Mouse (Mus musculus): ENCODE results near the gene Atp8a1. TPM values are rescaled to one million over a fixed set of nuclear protein-coding genes. Genes with fewer than 3 reads are reported as not detected.
A peak's percentile ranks its signal among the peaks of the same experiment; 100 is the strongest.

Gene Atp8a1
- polyA plus RNA-seq, 1 experiment from 2014 or later: 6.2 TPM

DNA sequence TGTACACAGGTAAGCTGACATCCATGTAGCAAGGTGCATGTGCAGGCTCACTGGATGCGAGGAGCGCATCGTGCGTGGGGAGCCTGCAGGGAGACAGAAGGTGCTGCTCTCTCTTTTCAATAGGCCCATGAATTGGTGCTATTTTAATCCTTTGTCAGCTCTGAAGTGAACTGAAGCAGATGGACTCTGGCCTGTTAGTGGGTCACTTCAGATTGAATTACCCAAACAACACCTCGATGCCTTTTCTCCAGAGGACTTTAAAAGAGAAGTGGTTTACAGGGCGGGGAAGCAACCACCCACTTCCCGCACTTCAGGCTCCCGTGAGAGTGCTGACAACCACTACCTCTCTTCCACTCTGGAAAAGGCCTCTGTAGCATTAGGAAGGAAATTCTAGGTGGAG, 46.4 kb downstream of the Atp8a1 start:
- no peaks in the 10 kb centered on the region for H3K27me3 ChIP-seq
- WGBS: 55% methylated on average over 8 of the region's 8 CpGs
- no peaks in the 10 kb centered on the region for H3K36me3 ChIP-seq
- no peaks in the 10 kb centered on the region for H3K9me3 ChIP-seq (replicated peaks)
- no peak overlapping the region for H3K9ac ChIP-seq
- no peak overlapping the region for H3K4me3 ChIP-seq
- no peak overlapping the region for H3K4me2 ChIP-seq
- no peak overlapping the region for H3K27ac ChIP-seq
- ATAC-seq (replicated peaks; ENCODE audit: insufficient number of reproducible peaks, insufficient read depth, low FRiP score, low read depth): no peak
- peaks cover 16% of the 10 kb centered on the region for H3K4me1 ChIP-seq (replicated peaks)

DNA sequence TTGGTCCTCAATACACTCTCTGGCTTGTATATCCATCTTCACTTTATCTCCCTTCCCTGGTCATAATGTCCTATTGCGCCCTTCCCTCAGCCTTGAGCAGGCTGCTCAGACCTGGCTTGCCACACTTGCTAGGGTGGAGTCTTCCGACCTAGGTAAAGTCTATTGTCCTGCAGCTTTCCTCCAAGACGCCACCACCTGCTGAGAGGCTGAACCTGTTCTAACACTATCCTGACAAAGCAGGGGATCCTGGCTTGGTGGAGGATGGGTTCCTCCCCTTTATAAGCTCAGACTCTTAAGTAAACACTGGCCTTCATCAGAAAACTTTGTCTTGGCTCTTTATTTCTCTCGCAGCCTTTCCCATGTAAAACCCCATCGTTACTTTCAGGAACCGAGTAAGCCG, 47.4 kb downstream of the Atp8a1 start:
- Histone ChIP-seq H3K27ac (no peak overlapping the region), H3K4me3 (no peak overlapping the region), H3K27me3 (no peaks in the 10 kb centered on the region), H3K36me3 (no peaks in the 10 kb centered on the region), H3K9me3 (replicated peaks) (no peaks in the 10 kb centered on the region), H3K4me2 (no peak overlapping the region), H3K9ac (no peak overlapping the region), H3K4me1 (replicated peaks) (peaks cover 16% of the 10 kb centered on the region)
- WGBS: 86% methylated on average over 7 of the region's 7 CpGs
- no peak for ATAC-seq (replicated peaks; ENCODE audit: insufficient number of reproducible peaks, insufficient read depth, low FRiP score, low read depth)

DNA sequence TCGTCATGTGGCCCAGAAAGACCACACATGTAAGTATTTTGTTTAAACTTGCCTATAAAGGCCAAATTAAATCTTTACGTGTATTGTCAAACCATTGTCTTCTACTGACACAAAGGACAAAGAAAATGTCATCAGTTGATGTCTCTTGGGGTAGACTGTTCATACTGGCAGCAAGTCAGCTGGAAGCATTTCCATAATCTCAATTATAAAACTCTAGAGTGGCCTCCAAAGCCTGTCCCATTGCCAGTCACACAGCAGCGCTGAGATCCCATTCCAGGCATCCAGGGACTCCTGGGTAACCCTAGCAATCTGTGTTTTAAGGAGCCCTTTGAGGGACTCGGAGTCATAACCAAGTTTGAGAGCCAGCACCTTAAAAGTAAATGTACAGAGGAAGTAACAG, 48.9 kb downstream of the Atp8a1 start:
- 84% methylated on average over 4 of the region's 4 CpGs for WGBS
- Histone ChIP-seq H3K4me2 (no peak overlapping the region), H3K4me3 (no peak overlapping the region), H3K9me3 (replicated peaks) (no peaks in the 10 kb centered on the region), H3K27ac (no peak overlapping the region), H3K4me1 (replicated peaks) (peaks cover 20% of the 10 kb centered on the region), H3K27me3 (no peaks in the 10 kb centered on the region), H3K36me3 (no peaks in the 10 kb centered on the region), H3K9ac (no peak overlapping the region)
- ATAC-seq (replicated peaks; ENCODE audit: insufficient number of reproducible peaks, insufficient read depth, low FRiP score, low read depth): no peak

DNA sequence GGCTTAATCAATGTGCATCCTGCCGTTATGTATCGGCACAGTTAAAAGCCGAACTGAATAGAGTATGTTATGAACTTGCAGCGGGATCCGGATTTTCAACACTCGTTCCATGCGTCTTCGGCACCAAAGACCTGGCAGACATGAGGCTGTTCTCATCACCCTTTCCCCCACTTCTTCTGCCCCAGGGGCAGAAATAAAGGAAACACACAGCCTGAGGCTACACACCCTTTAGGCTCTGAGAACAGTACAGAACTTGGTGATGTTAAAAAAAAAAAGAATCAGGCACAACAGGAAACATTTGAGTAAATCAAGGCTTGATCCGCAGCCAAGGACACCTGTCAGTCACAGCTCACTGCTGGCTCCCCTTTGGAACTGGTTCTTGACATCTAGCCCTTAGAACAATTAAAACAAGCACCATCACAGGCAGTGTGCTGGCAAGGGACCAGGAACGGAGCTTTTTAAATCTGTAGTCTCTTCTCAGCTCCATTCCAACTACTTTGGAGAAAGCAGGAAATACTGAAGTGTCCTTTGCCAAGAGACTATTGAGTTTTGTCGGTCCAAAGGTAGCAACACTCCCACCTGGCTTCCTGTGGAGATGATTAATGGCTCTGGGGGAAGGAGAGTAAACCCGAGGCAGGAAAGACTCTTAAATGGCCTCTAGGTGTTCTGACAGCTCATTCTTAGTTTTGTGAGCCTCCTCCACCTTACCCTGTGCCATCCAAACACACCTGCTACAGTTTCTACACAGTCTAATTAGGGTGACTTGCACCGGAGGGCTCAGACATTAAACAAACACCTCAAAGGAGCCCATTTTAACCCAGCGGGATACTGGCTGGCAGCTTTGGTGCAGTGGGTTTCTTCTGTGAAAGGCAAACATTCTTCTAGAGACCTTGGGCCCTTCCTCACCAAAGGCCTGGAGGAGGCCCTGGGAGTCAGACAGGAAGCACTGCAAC, 50.0 kb downstream of the Atp8a1 start:
- H3K4me3 ChIP-seq: no peak overlapping the region
- no peak overlapping the region for H3K9ac ChIP-seq
- peaks cover 20% of the 10 kb centered on the region for H3K4me1 ChIP-seq (replicated peaks)
- peak; percentile 35; the same call in 1 of the 2 replicates for ATAC-seq (replicated peaks; ENCODE audit: insufficient number of reproducible peaks, insufficient read depth, low FRiP score, low read depth)
- no peak overlapping the region for H3K4me2 ChIP-seq
- H3K9me3 ChIP-seq (replicated peaks): no peaks in the 10 kb centered on the region
- no peaks in the 10 kb centered on the region for H3K27me3 ChIP-seq
- no peaks in the 10 kb centered on the region for H3K36me3 ChIP-seq
- H3K27ac ChIP-seq: peak overlapping the region; percentile 9; the same call in 1 of the 2 replicates
- 55% methylated on average over 14 of the region's 14 CpGs for WGBS

DNA sequence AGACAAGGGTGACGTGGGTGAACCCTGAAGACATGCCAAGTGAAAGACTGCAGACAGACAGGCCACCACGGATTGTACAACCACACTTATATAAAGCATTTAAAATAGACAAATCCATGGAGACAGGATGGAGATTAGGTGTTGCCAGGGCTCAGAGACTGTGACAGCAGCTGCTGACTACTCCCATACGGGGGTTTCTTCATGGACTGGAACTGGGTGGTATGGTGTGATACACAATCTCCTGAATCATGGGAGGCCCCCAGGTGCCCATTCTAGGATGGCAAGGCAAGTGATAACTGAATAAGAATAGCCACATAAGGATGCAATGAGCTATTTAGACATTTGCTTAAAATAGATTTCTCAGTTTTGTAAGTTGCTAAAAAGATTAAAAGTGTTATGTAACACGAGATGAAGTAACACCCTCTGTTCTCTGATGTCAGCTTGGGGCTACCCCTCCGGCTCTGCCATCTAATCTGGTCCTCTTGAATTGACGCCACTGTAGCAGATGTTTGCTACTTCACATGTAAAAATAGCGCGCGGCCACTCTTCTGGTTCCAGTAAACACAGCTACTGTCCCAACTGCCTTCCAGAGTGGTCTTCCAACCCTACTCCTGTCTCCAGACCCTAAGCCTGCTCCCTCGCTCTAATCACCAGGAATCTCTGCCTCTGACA, 53.0 kb downstream of the Atp8a1 start:
- ATAC-seq (replicated peaks; ENCODE audit: insufficient number of reproducible peaks, insufficient read depth, low FRiP score, low read depth): peak; percentile 39; the same call in 1 of the 2 replicates
- Histone ChIP-seq H3K4me1 (replicated peaks) (peaks cover 20% of the 10 kb centered on the region), H3K36me3 (no peaks in the 10 kb centered on the region), H3K27me3 (no peaks in the 10 kb centered on the region), H3K9me3 (replicated peaks) (no peaks in the 10 kb centered on the region), H3K27ac (no peak overlapping the region), H3K9ac (no peak overlapping the region), H3K4me3 (no peak overlapping the region), H3K4me2 (no peak overlapping the region)
- 44% methylated on average over 10 of the region's 10 CpGs for WGBS

DNA sequence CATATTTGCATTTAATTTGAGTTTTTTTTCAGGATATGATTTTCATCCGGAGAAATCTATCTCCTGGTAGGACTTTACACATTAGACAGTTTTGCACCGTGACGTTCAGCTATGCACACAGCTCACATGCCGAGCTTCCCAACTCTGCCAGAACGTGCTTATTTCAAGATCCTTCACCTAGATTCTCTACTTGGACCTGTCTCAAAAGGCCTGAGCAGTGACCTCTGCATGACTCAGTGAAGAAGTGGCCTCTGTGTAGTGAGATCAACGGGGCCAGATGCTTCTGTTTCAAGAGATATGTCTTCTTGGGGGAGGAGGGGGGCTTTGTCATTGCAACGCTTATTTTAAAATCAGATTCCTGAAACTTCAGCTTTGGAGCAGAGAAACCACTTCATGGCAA, 64.5 kb downstream of the Atp8a1 start:
- ATAC-seq (replicated peaks; ENCODE audit: insufficient number of reproducible peaks, insufficient read depth, low FRiP score, low read depth): no peak
- Histone ChIP-seq H3K36me3 (no peaks in the 10 kb centered on the region), H3K4me3 (no peak overlapping the region), H3K9me3 (replicated peaks) (no peaks in the 10 kb centered on the region), H3K27me3 (no peaks in the 10 kb centered on the region), H3K4me2 (no peak overlapping the region), H3K9ac (no peak overlapping the region), H3K4me1 (replicated peaks) (0 out of 2 replicates have a peak, but pooled peaks cover 3% of the 10 kb centered on the region), H3K27ac (no peak overlapping the region)
- WGBS: 46% methylated on average over 7 of the region's 7 CpGs

DNA sequence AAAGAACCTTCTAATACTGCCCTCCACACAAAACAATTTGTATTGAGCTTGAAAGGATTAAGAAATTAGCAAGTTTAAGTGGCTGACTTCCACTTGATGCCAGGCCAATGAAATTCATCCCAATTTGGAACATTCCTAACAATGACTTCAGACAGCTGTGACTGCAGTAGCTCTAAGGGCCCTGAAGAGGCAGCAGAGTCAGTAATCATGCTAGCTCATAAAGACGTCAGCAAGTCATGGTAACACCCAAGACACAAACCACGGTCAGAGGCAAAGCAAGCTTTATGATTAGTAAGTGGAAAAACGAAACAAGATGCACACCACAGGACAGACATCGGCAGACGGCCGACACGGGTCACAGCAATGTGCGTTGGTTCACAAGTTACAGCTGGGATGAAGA, 69.2 kb downstream of the Atp8a1 start:
- Histone ChIP-seq H3K4me1 (replicated peaks) (0 out of 2 replicates have a peak, but pooled peaks cover 3% of the 10 kb centered on the region), H3K27me3 (no peaks in the 10 kb centered on the region), H3K9ac (no peak overlapping the region), H3K27ac (no peak overlapping the region), H3K36me3 (no peaks in the 10 kb centered on the region), H3K4me2 (no peak overlapping the region), H3K9me3 (replicated peaks) (no peaks in the 10 kb centered on the region), H3K4me3 (no peak overlapping the region)
- 67% methylated on average over 8 of the region's 8 CpGs for WGBS
- ATAC-seq (replicated peaks; ENCODE audit: insufficient number of reproducible peaks, insufficient read depth, low FRiP score, low read depth): no peak

DNA sequence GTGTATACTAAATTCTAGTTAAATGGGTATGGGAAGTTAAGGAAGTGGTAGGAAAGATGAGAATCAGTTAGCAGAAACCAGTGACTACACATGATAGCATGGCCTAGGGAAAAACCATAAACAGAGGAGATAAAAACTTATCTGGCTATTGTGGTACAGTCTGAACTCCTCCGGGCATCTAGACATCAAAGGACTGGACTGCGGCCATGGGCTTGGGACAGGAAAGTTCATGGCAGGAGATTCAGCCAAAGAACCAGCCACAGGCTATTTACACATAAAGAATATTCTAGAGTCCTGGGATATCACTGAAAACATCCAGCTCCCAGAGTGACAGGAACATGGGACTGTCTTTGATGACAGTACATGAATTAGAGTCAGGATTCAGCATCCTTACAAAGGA, 73.0 kb downstream of the Atp8a1 start:
- no peak overlapping the region for H3K27ac ChIP-seq
- no peaks in the 10 kb centered on the region for H3K27me3 ChIP-seq
- H3K4me2 ChIP-seq: no peak overlapping the region
- 60% methylated on average over 2 of the region's 2 CpGs for WGBS
- no peaks in the 10 kb centered on the region for H3K9me3 ChIP-seq (replicated peaks)
- H3K4me3 ChIP-seq: no peak overlapping the region
- H3K36me3 ChIP-seq: no peaks in the 10 kb centered on the region
- no peak overlapping the region for H3K9ac ChIP-seq
- H3K4me1 ChIP-seq (replicated peaks): no peaks in the 10 kb centered on the region
- ATAC-seq (replicated peaks; ENCODE audit: insufficient number of reproducible peaks, insufficient read depth, low FRiP score, low read depth): no peak

DNA sequence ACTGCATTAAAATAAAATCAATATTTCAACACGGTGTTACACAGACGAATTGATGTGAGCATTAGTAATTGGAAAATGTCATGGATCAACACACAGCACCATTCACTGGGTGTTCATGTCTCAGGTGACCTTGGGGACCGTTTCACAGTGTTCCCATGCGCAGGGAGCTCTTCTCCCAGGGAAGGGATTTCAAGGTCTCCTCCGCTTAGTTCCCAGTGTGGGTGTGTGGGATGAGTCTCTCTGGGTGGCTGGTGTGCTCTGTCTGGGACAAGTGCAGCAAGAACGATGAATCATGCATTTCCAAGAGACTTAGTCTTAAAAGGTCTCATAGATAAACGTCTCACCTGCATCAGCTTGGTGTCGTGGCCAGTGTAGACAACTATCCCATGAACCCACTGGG, 78.5 kb downstream of the Atp8a1 start:
- Histone ChIP-seq H3K4me1 (replicated peaks) (no peaks in the 10 kb centered on the region), H3K9ac (no peak overlapping the region), H3K27me3 (no peaks in the 10 kb centered on the region), H3K9me3 (replicated peaks) (no peaks in the 10 kb centered on the region), H3K27ac (no peak overlapping the region), H3K4me3 (no peak overlapping the region), H3K4me2 (no peak overlapping the region), H3K36me3 (no peaks in the 10 kb centered on the region)
- WGBS: 84% methylated on average over 8 of the region's 8 CpGs
- no peak for ATAC-seq (replicated peaks; ENCODE audit: insufficient number of reproducible peaks, insufficient read depth, low FRiP score, low read depth)

DNA sequence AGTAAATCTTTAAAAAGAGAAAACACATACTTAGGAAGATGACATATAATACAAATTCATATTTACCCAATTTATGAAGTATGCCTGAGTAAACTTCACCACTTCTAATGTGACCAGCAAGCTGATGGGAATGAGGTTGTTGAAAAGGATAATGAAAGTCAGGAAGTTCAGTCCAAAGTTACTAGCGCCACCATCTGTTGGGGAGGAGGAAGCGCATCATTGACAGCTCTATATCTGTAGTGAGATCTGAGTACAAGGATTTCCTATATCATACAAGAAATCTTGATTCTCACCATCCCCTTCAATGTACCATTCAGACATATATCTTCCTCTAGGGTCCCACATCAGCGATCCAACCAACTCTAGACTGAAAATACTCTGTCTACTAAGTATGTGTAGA, 82.4 kb downstream of the Atp8a1 start:
- Histone ChIP-seq H3K36me3 (no peaks in the 10 kb centered on the region), H3K4me2 (no peak overlapping the region), H3K27me3 (no peaks in the 10 kb centered on the region), H3K27ac (no peak overlapping the region), H3K4me1 (replicated peaks) (no peaks in the 10 kb centered on the region), H3K9ac (no peak overlapping the region), H3K4me3 (no peak overlapping the region), H3K9me3 (replicated peaks) (no peaks in the 10 kb centered on the region)
- 89% methylated on average over 3 of the region's 3 CpGs for WGBS
- ATAC-seq (replicated peaks; ENCODE audit: insufficient number of reproducible peaks, insufficient read depth, low FRiP score, low read depth): no peak

DNA sequence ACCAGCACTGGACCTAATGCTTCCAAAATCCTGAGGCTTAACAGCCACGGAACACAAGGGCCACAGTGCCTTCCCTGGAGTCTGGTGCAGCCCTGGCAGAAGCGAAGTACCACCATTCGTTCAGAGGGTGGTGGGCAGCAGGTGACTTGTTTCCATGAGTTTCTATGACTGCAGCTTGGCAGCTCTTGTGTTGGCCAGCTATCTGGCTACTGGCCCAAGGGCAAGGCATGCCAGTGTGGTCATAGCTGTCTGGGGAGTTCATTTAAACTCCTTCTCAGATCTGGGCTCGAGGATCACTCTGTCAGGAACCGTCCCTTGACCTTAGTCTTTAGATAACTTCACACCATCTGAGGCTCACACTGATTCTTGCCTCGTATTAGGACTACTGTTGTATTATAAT, 89.1 kb downstream of the Atp8a1 start:
- ATAC-seq (replicated peaks; ENCODE audit: insufficient number of reproducible peaks, insufficient read depth, low FRiP score, low read depth): no peak
- Histone ChIP-seq H3K4me2 (no peak overlapping the region), H3K27ac (no peak overlapping the region), H3K36me3 (no peaks in the 10 kb centered on the region), H3K4me1 (replicated peaks) (no peaks in the 10 kb centered on the region), H3K9ac (no peak overlapping the region), H3K27me3 (no peaks in the 10 kb centered on the region), H3K4me3 (no peak overlapping the region), H3K9me3 (replicated peaks) (no peaks in the 10 kb centered on the region)
- 81% methylated on average over 6 of the region's 6 CpGs for WGBS
